Mouse (Mus musculus): ENCODE measurements around the gene Mvb12b. TPM values are rescaled to one million over a fixed set of nuclear protein-coding genes. Genes with fewer than 3 reads are reported as not detected.

Gene Mvb12b
- polyA plus RNA-seq, 1 experiment: 8.9 TPM

- no peak overlapping the region for H3K4me3 ChIP-seq (replicated peaks)
- H3K9me3 ChIP-seq (ENCODE audit: control insufficient read depth, low read length): no peaks in the 10 kb centered on the region
- no peaks in the 10 kb centered on the region for H3K4me1 ChIP-seq (ENCODE audit: control insufficient read depth)
- TF ChIP-seq TAL1 (IDR thresholded peaks at IDR 0.05; ENCODE audit: low read length): no peak
- no peak for TF ChIP-seq GATA1 (IDR thresholded peaks at IDR 0.05; ENCODE audit: low read length)
- no peaks in the 10 kb centered on the region for H3K27me3 ChIP-seq (ENCODE audit: control insufficient read depth)
- H3K36me3 ChIP-seq (ENCODE audit: control insufficient read depth): peaks cover 15% of the 10 kb centered on the region
These were observed 99.6 kb downstream of the Mvb12b start for GRCm38 (mm10) chr2:33788131-33788530.

- Histone ChIP-seq H3K9me3 (ENCODE audit: control insufficient read depth, low read length) (no peaks in the 10 kb centered on the region), H3K4me1 (ENCODE audit: control insufficient read depth) (no peaks in the 10 kb centered on the region), H3K36me3 (ENCODE audit: control insufficient read depth) (peaks cover 11% of the 10 kb centered on the region), H3K27me3 (ENCODE audit: control insufficient read depth) (no peaks in the 10 kb centered on the region), H3K4me3 (replicated peaks) (no peak overlapping the region)
- TF ChIP-seq TAL1 (IDR thresholded peaks at IDR 0.05; ENCODE audit: low read length) (no peak), GATA1 (IDR thresholded peaks at IDR 0.05; ENCODE audit: low read length) (no peak)
These were observed 101.7 kb downstream of the Mvb12b start for GRCm38 (mm10) chr2:33786064-33786463.

GRCm38 (mm10) chr2:33785596-33785995 is 102.2 kb downstream of the Mvb12b start:
- peaks cover 8% of the 10 kb centered on the region for H3K36me3 ChIP-seq (ENCODE audit: control insufficient read depth)
- no peak overlapping the region for H3K4me3 ChIP-seq (replicated peaks)
- no peaks in the 10 kb centered on the region for H3K4me1 ChIP-seq (ENCODE audit: control insufficient read depth)
- TF ChIP-seq TAL1 (IDR thresholded peaks at IDR 0.05; ENCODE audit: low read length): no peak
- no peaks in the 10 kb centered on the region for H3K9me3 ChIP-seq (ENCODE audit: control insufficient read depth, low read length)
- no peaks in the 10 kb centered on the region for H3K27me3 ChIP-seq (ENCODE audit: control insufficient read depth)

- TF ChIP-seq GATA1 (IDR thresholded peaks at IDR 0.05; ENCODE audit: low read length): no peak
- no peak for TF ChIP-seq TAL1 (IDR thresholded peaks at IDR 0.05; ENCODE audit: low read length)
- peaks cover 7% of the 10 kb centered on the region for H3K36me3 ChIP-seq (ENCODE audit: control insufficient read depth)
- no peaks in the 10 kb centered on the region for H3K27me3 ChIP-seq (ENCODE audit: control insufficient read depth)
- H3K4me1 ChIP-seq (ENCODE audit: control insufficient read depth): no peaks in the 10 kb centered on the region
- no peak overlapping the region for H3K4me3 ChIP-seq (replicated peaks)
- H3K9me3 ChIP-seq (ENCODE audit: control insufficient read depth, low read length): peaks cover 3% of the 10 kb centered on the region
These were observed 103.0 kb downstream of the Mvb12b start for GRCm38 (mm10) chr2:33784721-33785120.

- no peaks in the 10 kb centered on the region; the same call in 1 of the 2 replicates for H3K27me3 ChIP-seq (ENCODE audit: control insufficient read depth)
- H3K36me3 ChIP-seq (ENCODE audit: control insufficient read depth): peaks cover 19% of the 10 kb centered on the region
- TF ChIP-seq GATA1 (IDR thresholded peaks at IDR 0.05; ENCODE audit: low read length) (no peak), TAL1 (IDR thresholded peaks at IDR 0.05; ENCODE audit: low read length) (no peak)
- peaks cover 16% of the 10 kb centered on the region for H3K9me3 ChIP-seq (ENCODE audit: control insufficient read depth, low read length)
- H3K4me3 ChIP-seq (replicated peaks): no peak overlapping the region
- H3K4me1 ChIP-seq (ENCODE audit: control insufficient read depth): no peaks in the 10 kb centered on the region
These were observed 104.3 kb downstream of the Mvb12b start for GRCm38 (mm10) chr2:33783419-33783818.

- Histone ChIP-seq H3K4me1 (ENCODE audit: control insufficient read depth) (no peaks in the 10 kb centered on the region), H3K9me3 (ENCODE audit: control insufficient read depth, low read length) (peaks cover 32% of the 10 kb centered on the region), H3K4me3 (replicated peaks) (no peak overlapping the region), H3K36me3 (ENCODE audit: control insufficient read depth) (peaks cover 30% of the 10 kb centered on the region), H3K27me3 (ENCODE audit: control insufficient read depth) (no peaks in the 10 kb centered on the region; the same call in 1 of the 2 replicates)
- TF ChIP-seq TAL1 (IDR thresholded peaks at IDR 0.05; ENCODE audit: low read length) (no peak), GATA1 (IDR thresholded peaks at IDR 0.05; ENCODE audit: low read length) (no peak)
These were observed 105.9 kb downstream of the Mvb12b start for GRCm38 (mm10) chr2:33781655-33782400.

GRCm38 (mm10) chr2:33778466-33778865 is 109.3 kb downstream of the Mvb12b start:
- Histone ChIP-seq H3K36me3 (ENCODE audit: control insufficient read depth) (peaks cover 30% of the 10 kb centered on the region), H3K4me1 (ENCODE audit: control insufficient read depth) (no peaks in the 10 kb centered on the region), H3K4me3 (replicated peaks) (no peak overlapping the region), H3K27me3 (ENCODE audit: control insufficient read depth) (no peaks in the 10 kb centered on the region; the same call in 1 of the 2 replicates), H3K9me3 (ENCODE audit: control insufficient read depth, low read length) (peaks cover 37% of the 10 kb centered on the region)
- no peak for TF ChIP-seq GATA1 (IDR thresholded peaks at IDR 0.05; ENCODE audit: low read length)
- TF ChIP-seq TAL1 (IDR thresholded peaks at IDR 0.05; ENCODE audit: low read length): no peak

- Histone ChIP-seq H3K4me1 (ENCODE audit: control insufficient read depth) (no peaks in the 10 kb centered on the region), H3K9me3 (ENCODE audit: control insufficient read depth, low read length) (peaks cover 37% of the 10 kb centered on the region), H3K36me3 (ENCODE audit: control insufficient read depth) (peaks cover 31% of the 10 kb centered on the region), H3K4me3 (replicated peaks) (no peak overlapping the region), H3K27me3 (ENCODE audit: control insufficient read depth) (no peaks in the 10 kb centered on the region; the same call in 1 of the 2 replicates)
- no peak for TF ChIP-seq TAL1 (IDR thresholded peaks at IDR 0.05; ENCODE audit: low read length)
- no peak for TF ChIP-seq GATA1 (IDR thresholded peaks at IDR 0.05; ENCODE audit: low read length)
These were observed 110.7 kb downstream of the Mvb12b start for GRCm38 (mm10) chr2:33777051-33777450.

- Histone ChIP-seq H3K4me3 (replicated peaks) (no peak overlapping the region), H3K9me3 (ENCODE audit: control insufficient read depth, low read length) (peaks cover 35% of the 10 kb centered on the region), H3K36me3 (ENCODE audit: control insufficient read depth) (peaks cover 31% of the 10 kb centered on the region), H3K27me3 (ENCODE audit: control insufficient read depth) (no peaks in the 10 kb centered on the region; the same call in 1 of the 2 replicates), H3K4me1 (ENCODE audit: control insufficient read depth) (no peaks in the 10 kb centered on the region)
- no peak for TF ChIP-seq TAL1 (IDR thresholded peaks at IDR 0.05; ENCODE audit: low read length)
- no peak for TF ChIP-seq GATA1 (IDR thresholded peaks at IDR 0.05; ENCODE audit: low read length)
These were observed 112.9 kb downstream of the Mvb12b start for GRCm38 (mm10) chr2:33774884-33775283.
